Mouse (Mus musculus) frontal cortex, postnatal 36 days (tissue): ENCODE data around the gene Gm13288.
"Not testable (repeated sequence)": the region's sequence is repeated elsewhere in the genome, so short reads cannot be mapped to it uniquely, and the experiment has no call there.

ENCODE experiments used
- DNase-seq, 2 experiments: peaks; one replicate each; pipeline ENCODE4 v3.0.0; 2022; ENCODE audit warnings: low spot score in 2 of 2

Gene Gm13288

DNA sequence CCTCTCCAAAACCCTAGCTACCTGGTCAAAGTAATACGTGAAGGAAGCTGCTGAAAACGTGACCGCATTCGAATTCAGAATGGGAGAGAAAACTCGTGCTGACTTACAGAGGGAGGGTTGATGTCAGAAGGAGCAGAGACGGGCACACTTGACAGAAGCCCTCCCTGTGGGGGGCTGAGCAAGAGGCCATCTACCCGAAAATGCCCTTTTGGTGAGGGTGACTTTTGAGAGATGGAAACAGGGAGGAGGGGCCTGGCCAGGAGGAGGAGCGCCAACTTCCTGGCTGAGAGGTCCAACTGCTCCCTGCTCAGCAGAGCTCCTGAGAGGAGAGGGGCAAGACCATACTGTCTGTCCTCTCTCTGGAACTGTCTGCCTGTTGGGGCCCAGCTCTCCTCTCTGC, at the start of gene Gm13288:
Gene Gm13288 (plus strand): TSS at position 301 of the 400 bp plus-strand sequence.
- not testable (repeated sequence) for DNase-seq

DNA sequence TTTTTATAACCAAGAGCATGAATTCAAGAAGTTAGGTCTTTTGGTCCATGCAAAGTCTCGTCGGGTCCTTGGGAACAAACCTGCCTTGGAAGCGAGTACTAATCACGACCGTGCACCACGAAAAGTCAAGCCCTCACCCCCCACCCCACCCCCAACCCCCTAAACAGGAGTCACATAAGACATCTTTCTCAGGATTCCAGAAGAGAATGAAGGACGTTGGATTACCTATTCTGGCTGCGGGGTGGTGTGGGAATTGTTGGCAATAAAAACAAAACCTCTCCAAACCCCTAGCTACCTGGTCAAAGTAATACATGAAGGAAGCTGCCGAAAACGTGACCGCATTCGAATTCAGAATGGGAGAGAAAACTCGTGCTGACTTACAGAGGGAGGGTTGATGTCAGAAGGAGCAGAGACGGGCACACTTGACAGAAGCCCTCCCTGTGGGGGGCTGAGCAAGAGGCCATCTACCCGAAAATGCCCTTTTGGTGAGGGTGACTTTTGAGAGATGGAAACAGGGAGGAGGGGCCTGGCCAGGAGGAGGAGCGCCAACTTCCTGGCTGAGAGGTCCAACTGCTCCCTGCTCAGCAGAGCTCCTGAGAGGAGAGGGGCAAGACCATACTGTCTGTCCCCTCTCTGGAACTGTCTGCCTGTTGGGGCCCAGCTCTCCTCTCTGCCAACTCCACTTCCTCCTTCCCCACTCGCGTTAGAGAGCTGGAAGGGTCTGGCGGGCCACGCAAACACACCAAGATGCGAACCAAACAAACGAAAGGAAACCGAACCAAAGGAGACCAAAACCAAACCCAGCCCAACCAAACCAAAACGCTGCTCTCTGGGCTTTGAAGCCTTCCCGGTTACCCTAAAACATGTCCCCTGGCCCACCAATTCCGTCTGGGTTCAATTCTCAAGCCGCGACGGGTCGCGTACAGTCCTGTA, 48.5 kb upstream of the Gm13288 start:
- DNase-seq: peak in 1 of 2 experiments; percentile 9

DNA sequence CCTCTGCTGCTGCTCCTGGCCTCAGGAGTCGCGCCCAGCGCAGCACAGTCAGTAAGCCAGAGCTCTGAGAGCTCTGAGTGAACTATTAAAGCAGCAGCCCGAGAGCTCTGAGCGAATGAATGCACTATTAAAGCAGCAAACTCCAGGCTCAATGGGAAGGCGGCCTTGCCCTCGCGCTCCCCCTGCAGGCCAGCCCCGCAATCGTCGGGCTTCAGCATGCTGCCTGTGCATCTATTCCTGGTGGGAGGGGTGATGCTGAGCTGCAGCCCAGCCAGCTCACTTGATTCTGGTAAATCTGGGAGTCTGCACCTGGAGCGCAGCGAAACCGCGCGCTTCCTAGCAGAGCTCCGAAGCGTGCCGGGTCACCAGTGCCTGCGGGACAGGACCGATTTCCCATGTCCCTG, 47.7 kb upstream of the Gm13288 start:
- DNase-seq: peak; percentile 96

GRCm38 (mm10) chr4:88758751-88759150, 46.6 kb upstream of the Gm13288 start:
- DNase-seq: peak in 1 of 2 experiments; percentile 19

DNA sequence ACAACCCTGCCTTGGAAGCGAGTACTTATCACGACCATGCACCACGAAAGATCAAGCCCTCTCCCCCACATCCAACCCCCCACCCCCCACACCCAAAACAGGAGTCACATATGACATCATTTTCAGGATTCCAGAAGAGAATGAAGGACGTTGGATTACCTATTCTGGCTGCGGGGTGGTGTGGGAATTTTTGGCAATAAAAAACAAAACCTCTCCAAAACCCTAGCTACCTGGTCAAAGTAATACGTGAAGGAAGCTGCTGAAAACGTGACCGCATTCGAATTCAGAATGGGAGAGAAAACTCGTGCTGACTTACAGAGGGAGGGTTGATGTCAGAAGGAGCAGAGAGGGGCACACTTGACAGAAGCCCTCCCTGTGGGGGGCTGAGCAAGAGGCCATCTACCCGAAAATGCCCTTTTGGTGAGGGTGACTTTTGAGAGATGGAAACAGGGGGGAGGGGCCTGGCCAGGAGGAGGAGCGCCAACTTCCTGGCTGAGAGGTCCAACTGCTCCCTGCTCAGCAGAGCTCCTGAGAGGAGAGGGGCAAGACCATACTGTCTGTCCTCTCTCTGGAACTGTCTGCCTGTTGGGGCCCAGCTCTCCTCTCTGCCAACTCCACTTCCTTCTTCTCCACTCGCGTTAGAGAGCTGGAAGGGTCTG, 45.6 kb upstream of the Gm13288 start, which contains the start of gene Gm13283:
Gene Gm13283 (plus strand): TSS at position 510 of the 659 bp plus-strand sequence.
- DNase-seq: peak in 1 of 2 experiments; percentile 35

DNA sequence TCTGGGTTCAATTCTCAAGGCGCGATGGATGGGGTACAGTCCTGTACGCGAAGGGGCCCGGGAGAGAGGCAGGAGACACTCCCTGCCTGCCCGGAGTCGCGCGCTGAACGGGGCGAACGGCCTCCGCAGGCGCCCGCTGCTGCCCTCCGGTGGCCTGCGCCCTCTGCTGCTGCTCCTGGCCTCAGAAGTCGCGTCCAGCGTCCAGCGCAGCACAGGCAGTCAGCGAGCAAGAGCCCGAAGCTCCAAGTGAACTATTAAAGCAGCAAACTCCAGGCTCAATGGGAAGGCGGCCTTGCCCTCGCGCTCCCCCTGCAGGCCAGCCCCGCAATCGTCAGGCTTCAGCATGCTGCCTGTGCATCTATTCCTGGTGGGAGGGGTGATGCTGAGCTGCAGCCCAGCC, 44.9 kb upstream of the Gm13288 start:
- DNase-seq: peak; percentile 31 to 43

DNA sequence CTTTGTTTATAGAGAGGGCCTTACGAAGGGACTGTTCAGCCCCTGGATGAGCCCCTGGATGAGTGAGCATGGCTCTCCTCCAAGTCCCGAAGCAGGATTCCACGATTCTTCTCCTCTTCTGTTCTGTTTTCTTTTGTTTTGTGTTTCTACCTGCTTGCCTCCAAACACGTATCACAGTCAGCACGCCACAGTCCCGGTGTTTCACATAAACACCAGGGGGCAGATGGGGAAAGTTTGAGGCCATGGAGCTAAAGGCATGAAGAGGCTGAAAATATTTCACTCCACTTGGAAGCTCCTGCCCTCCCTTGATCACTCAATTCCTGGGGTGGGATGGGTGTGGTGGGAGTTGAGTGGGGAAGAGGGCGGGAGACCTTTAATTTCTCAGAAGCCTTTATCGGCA, 43.6 kb upstream of the Gm13288 start:
- DNase-seq: peak; percentile 59 to 61

GRCm38 (mm10) chr4:88762341-88762740, 43.0 kb upstream of the Gm13288 start:
- not testable (repeated sequence) for DNase-seq

DNA sequence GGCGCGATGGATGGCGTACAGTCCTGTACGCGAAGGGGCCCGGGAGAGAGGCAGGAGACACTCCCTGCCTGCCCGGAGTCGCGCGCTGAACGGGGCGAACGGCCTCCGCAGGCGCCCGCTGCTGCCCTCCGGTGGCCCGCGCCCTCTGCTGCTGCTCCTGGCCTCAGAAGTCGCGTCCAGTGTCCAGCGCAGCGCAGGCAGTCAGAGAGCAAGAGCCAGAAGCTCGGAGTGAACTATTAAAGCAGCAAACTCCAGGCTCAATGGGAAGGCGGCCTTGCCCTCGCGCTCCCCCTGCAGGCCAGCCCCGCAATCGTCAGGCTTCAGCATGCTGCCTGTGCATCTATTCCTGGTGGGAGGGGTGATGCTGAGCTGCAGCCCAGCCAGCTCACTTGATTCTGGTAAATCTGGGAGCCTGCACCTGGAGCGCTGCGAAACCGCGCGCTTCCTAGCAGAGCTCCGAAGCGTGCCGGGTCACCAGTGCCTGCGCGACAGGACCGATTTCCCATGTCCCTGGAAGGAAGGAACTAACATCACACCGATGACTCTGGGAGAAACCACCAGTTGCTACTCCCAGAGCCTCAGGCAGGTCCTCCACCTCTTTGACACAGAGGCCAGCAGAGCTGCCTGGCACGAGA, 41.8 kb upstream of the Gm13288 start:
- peak; percentile 22 to 25 for DNase-seq

DNA sequence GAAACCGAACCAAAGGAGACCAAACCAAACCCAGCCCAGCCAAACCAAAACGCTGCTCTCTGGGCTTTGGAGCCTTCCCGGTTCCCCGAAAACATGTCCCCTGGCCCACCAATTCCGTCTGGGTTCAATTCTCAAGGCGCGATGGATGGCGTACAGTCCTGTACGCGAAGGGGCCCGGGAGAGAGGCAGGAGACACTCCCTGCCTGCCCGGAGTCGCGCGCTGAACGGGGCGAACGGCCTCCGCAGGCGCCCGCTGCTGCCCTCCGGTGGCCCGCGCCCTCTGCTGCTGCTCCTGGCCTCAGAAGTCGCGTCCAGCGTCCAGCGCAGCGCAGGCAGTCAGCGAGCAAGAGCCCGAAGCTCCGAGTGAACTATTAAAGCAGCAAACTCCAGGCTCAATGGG, 31.8 kb upstream of the Gm13288 start, which contains the start of gene Gm13290:
Gene Gm13290 (plus strand): TSS at position 301 of the 400 bp plus-strand sequence.
- not testable (repeated sequence) for DNase-seq

DNA sequence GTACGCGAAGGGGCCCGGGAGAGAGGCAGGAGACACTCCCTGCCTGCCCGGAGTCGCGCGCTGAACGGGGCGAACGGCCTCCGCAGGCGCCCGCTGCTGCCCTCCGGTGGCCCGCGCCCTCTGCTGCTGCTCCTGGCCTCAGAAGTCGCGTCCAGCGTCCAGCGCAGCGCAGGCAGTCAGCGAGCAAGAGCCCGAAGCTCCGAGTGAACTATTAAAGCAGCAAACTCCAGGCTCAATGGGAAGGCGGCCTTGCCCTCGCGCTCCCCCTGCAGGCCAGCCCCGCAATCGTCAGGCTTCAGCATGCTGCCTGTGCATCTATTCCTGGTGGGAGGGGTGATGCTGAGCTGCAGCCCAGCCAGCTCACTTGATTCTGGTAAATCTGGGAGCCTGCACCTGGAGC, 28.7 kb upstream of the Gm13288 start, which contains the start of gene Gm13289:
Gene Gm13289 (plus strand): TSS at position 301 of the 400 bp plus-strand sequence.
- not testable (repeated sequence) for DNase-seq

DNA sequence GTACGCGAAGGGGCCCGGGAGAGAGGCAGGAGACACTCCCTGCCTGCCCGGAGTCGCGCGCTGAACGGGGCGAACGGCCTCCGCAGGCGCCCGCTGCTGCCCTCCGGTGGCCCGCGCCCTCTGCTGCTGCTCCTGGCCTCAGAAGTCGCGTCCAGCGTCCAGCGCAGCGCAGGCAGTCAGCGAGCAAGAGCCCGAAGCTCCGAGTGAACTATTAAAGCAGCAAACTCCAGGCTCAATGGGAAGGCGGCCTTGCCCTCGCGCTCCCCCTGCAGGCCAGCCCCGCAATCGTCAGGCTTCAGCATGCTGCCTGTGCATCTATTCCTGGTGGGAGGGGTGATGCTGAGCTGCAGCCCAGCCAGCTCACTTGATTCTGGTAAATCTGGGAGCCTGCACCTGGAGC, 25.8 kb upstream of the Gm13288 start, which contains the start of gene Gm13272:
Gene Gm13272 (plus strand): TSS at position 301 of the 400 bp plus-strand sequence.
- not testable (repeated sequence) for DNase-seq

DNA sequence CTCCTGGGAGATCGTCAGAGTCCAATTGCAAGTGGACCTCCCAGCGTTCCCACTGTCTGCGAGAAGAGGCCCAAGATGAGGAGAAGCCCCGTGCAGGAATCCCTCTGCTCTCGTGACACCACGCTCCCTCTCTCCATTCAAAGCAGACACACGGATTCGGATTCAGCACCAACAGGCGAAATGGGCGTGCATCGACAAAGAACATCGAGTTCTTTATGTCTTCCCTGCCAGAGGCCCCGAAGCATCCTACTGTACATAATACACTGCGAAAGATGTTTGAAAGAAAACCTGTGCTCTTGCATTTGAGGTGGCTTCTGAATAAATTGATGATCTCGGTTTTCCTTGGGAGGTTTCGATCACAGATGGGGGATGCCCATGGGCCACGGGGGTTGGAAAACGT, 25.0 kb upstream of the Gm13288 start:
- not testable (repeated sequence) for DNase-seq

- DNase-seq: not testable (repeated sequence)
These were observed 23.5 kb upstream of the Gm13288 start, which contains the start of gene Ifnz for GRCm38 (mm10) chr4:88781831-88782230. Ifnz (plus strand) TSS chr4:88782131.

- DNase-seq: not testable (repeated sequence)
These were observed 23.0 kb upstream of the Gm13288 start for GRCm38 (mm10) chr4:88782335-88782734.

- DNase-seq: not testable (repeated sequence)
These were observed 19.9 kb upstream of the Gm13288 start, which contains the start of gene Gm13276 for GRCm38 (mm10) chr4:88785409-88785808. Gm13276 (plus strand) TSS chr4:88785709.

GRCm38 (mm10) chr4:88788402-88788801, 16.9 kb upstream of the Gm13288 start, which contains the start of gene Gm13277:
Gm13277 (plus strand) TSS chr4:88788632.
- DNase-seq: peak; percentile 41 to 76

- DNase-seq: not testable (repeated sequence)
These were observed 14.1 kb upstream of the Gm13288 start, which contains the start of gene Gm13278 for GRCm38 (mm10) chr4:88791250-88791649. Gm13278 (plus strand) TSS chr4:88791550.

GRCm38 (mm10) chr4:88793936-88794675, 11.2 kb upstream of the Gm13288 start, which contains the start of gene Gm13275:
Gm13275 (plus strand) TSS chr4:88794487.
- peak; percentile 68 to 78 for DNase-seq

GRCm38 (mm10) chr4:88797097-88797496, 8.2 kb upstream of the Gm13288 start, which contains the start of gene Gm13279:
Gm13279 (plus strand) TSS chr4:88797397.
- not testable (repeated sequence) for DNase-seq
